Mouse (Mus musculus): ENCODE results near the gene Kcnk4. TPM values are rescaled to one million over a fixed set of nuclear protein-coding genes. Genes with fewer than 3 reads are reported as not detected.
A peak's percentile ranks its signal among the peaks of the same experiment; 100 is the strongest.

The Kcnk4 gene
- total and polyA plus RNA-seq, 3 experiments = 0.15 to 1.8 TPM; not detected in 1

DNA sequence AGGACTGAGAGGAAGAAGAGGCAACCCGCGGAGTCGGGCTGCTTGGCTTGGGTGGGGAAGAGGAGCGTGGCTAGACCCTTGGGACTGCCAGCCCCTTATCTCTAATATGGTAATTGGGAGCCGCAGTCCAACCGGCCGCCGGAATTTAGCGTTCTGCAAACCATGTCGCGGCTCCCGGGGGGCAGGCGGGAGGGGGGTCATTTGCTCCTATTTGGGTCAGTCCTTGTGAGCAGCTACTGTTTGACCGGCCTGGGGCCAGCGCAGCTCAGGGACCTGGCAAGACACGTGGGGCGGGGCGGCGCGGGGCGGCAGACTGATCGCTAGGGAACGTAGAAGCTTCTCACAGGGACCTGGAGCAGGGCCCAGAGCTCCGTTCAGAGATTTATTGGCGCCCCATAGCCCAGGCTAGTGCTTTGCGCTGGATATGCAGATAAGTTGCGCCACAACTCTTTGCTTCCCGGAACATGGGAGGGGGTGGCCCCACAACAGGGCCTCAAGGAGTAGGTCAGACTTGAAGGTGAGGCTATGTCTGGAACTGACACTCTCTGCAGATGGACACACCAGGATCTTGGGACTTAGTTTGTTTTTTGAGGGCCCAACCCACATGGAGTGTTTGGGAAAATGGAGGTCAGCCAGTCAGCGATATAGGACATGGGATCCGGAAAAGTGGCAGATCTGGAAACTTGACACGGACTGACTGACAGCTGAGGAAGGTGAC, 17.8 kb upstream of the Kcnk4 start:
- Histone ChIP-seq H3K9ac (ENCODE audit: control insufficient read depth, low read depth, low read length, poor library complexity, severe bottlenecking) (peak overlapping the region; percentile 82), H3K4me1 (ENCODE audit: control insufficient read depth in 1 of 2, insufficient read depth in 2 of 2, low read length in 2 of 2) (0 out of 4 replicates have a peak, but pooled peaks cover 0 to 6% of the 10 kb centered on the region in 2 experiments), H3K36me3 (ENCODE audit: control insufficient read depth in 1 of 2, insufficient read depth in 2 of 2, low read length in 2 of 2) (peaks cover 2 to 6% of the 10 kb centered on the region in 2 experiments; a peak in 2 of 4 replicates), H3K79me2 (ENCODE audit: control insufficient read depth, insufficient read depth, low read length, poor library complexity) (peaks cover 1% of the 10 kb centered on the region; the same call in 1 of the 2 replicates), H3K27me3 (ENCODE audit: control insufficient read depth in 1 of 2, insufficient read depth in 2 of 2, low read length in 2 of 2) (no peaks in the 10 kb centered on the region), H3K27ac (ENCODE audit: control insufficient read depth, low read depth, low read length) (peak overlapping the region; percentile 91), H3K4me3 (ENCODE audit: control insufficient read depth in 1 of 2, insufficient read depth in 1 of 2, low read depth in 2 of 2, low read length in 2 of 2) (peak overlapping the region; percentile 61 to 72), H3K9me3 (replicated peaks; ENCODE audit: insufficient read depth, low read length) (no peaks in the 10 kb centered on the region)
- TF ChIP-seq ZMIZ1 (IDR thresholded peaks at IDR 0.05; ENCODE audit: low read depth, low read length) (no peak), POLR2A (IDR thresholded peaks at IDR 0.05; ENCODE audit: control insufficient read depth in 1 of 2, insufficient read depth in 1 of 2, low read depth in 1 of 2, low read length in 2 of 2, poor library complexity in 1 of 2) (peak in 1 of 2 experiments; percentile 19; a peak in 1 of 4 replicates), USF1 (IDR thresholded peaks at IDR 0.05; ENCODE audit: low read depth, low read length) (peak; percentile 41; the same call in 1 of the 2 replicates), GATA1 (IDR thresholded peaks at IDR 0.05; ENCODE audit: low read depth, low read length) (0 out of 2 replicates have a peak, but pooled peaks have one; percentile 23), CHD1 (IDR thresholded peaks at IDR 0.05; ENCODE audit: low read depth, low read length) (0 out of 2 replicates have a peak, but pooled peaks have one; percentile 52)
- DNase-seq (ENCODE audit: low read depth, low spot score) = peak; percentile 79

DNA sequence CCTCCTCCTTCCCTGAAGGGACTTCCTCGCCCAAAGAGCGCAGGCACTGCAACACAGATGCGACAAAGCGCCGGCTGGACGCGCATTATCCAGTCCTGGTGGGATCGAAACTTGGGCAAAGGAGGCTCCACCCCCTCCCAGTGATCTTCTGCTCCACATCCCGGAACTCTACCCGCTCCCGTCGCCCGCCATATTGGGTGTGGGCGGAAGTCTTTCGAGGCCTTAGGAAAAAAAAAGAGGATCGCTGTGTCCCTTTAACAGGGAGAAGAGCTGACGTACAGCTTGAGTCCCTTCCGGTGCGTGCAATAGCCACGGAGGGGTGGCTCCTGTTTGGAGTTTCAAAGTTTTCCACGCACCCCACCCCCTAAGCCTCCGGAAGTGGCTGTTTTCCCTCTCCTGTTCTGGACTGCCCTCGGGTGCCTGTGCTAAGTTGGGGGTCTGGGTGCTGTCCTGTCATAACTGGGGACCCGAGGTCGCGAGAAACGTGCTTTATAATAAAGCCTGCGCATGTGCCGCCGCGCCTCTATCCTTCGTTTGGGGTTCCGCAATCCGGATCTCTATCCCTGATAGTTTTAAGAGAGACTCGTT, 17.2 kb upstream of the Kcnk4 start:
- Histone ChIP-seq H3K4me3 (ENCODE audit: control insufficient read depth in 1 of 2, insufficient read depth in 1 of 2, low read depth in 2 of 2, low read length in 2 of 2) (peak overlapping the region; percentile 61 to 72), H3K79me2 (ENCODE audit: control insufficient read depth, insufficient read depth, low read length, poor library complexity) (peaks cover 1% of the 10 kb centered on the region; the same call in 1 of the 2 replicates), H3K9me3 (replicated peaks; ENCODE audit: insufficient read depth, low read length) (no peaks in the 10 kb centered on the region), H3K36me3 (ENCODE audit: control insufficient read depth in 1 of 2, insufficient read depth in 2 of 2, low read length in 2 of 2) (peaks cover 0 to 6% of the 10 kb centered on the region in 2 experiments; a peak in 1 of 4 replicates), H3K27ac (ENCODE audit: control insufficient read depth, low read depth, low read length) (peak overlapping the region; percentile 91), H3K27me3 (ENCODE audit: control insufficient read depth in 1 of 2, insufficient read depth in 2 of 2, low read length in 2 of 2) (no peaks in the 10 kb centered on the region), H3K4me1 (ENCODE audit: control insufficient read depth in 1 of 2, insufficient read depth in 2 of 2, low read length in 2 of 2) (0 out of 4 replicates have a peak, but pooled peaks cover 0 to 6% of the 10 kb centered on the region in 2 experiments), H3K9ac (ENCODE audit: control insufficient read depth, low read depth, low read length, poor library complexity, severe bottlenecking) (peak overlapping the region; percentile 82)
- peak; percentile 100 for TF ChIP-seq ELF1 (IDR thresholded peaks at IDR 0.05; ENCODE audit: low read depth, low read length)
- TF ChIP-seq MYB (IDR thresholded peaks at IDR 0.05; ENCODE audit: low read depth, low read length) = no peak
- TF ChIP-seq E2F4 (IDR thresholded peaks at IDR 0.05; ENCODE audit: borderline replicate concordance, low read depth, low read length) = no peak; the same call in 1 of the 2 replicates
- TF ChIP-seq TCF12 (IDR thresholded peaks at IDR 0.05; ENCODE audit: low read depth, low read length) = peak; percentile 58; the same call in 1 of the 2 replicates
- TF ChIP-seq GATA1 (IDR thresholded peaks at IDR 0.05; ENCODE audit: low read depth, low read length) = 0 out of 2 replicates have a peak, but pooled peaks have one; percentile 11
- TF ChIP-seq CHD1 (IDR thresholded peaks at IDR 0.05; ENCODE audit: low read depth, low read length) = no peak
- TF ChIP-seq MAZ (IDR thresholded peaks at IDR 0.05; ENCODE audit: low read depth, low read length) = peak; percentile 72; the same call in 1 of the 2 replicates
- peak; percentile 52; the same call in 1 of the 2 replicates for TF ChIP-seq NELFE (IDR thresholded peaks at IDR 0.05; ENCODE audit: low read depth, low read length)
- TF ChIP-seq UBTF (IDR thresholded peaks at IDR 0.05; ENCODE audit: borderline replicate concordance, insufficient read depth, low read depth, low read length) = no peak
- peak; percentile 70; the same call in 1 of the 2 replicates for TF ChIP-seq TBP (IDR thresholded peaks at IDR 0.05; ENCODE audit: low read depth, low read length)
- peak; percentile 85 for TF ChIP-seq MXI1 (IDR thresholded peaks at IDR 0.05; ENCODE audit: low read depth, low read length)
- TF ChIP-seq ZC3H11A (IDR thresholded peaks at IDR 0.05; ENCODE audit: low read depth, low read length) = no peak
- TF ChIP-seq JUND (IDR thresholded peaks at IDR 0.05; ENCODE audit: low read depth, low read length) = no peak
- TF ChIP-seq HCFC1 (IDR thresholded peaks at IDR 0.05; ENCODE audit: low read depth, low read length) = peak; percentile 95
- peak; percentile 98 for TF ChIP-seq ZNF384 (IDR thresholded peaks at IDR 0.05; ENCODE audit: low read depth, low read length)
- no peak for TF ChIP-seq BHLHE40 (IDR thresholded peaks at IDR 0.05; ENCODE audit: borderline replicate concordance, low read depth, low read length)
- TF ChIP-seq ETS1 (IDR thresholded peaks at IDR 0.05; ENCODE audit: low read depth, low read length) = peak; percentile 48; the same call in 1 of the 2 replicates
- TF ChIP-seq KAT2A (conservative IDR thresholded peaks at IDR 0.05; ENCODE audit: low read depth, low read length) = peak; percentile 69; the same call in 1 of the 2 replicates
- peak; percentile 36 to 73; a peak in 2 of 4 replicates for TF ChIP-seq POLR2A (IDR thresholded peaks at IDR 0.05; ENCODE audit: control insufficient read depth in 1 of 2, insufficient read depth in 1 of 2, low read depth in 1 of 2, low read length in 2 of 2, poor library complexity in 1 of 2)
- TF ChIP-seq POLR2AphosphoS2 (IDR thresholded peaks at IDR 0.05; ENCODE audit: low read length) = peak; percentile 85; the same call in 1 of the 2 replicates
- peak; percentile 97 for TF ChIP-seq SIN3A (IDR thresholded peaks at IDR 0.05; ENCODE audit: low read length)
- peak; percentile 76 for TF ChIP-seq NRF1 (IDR thresholded peaks at IDR 0.05; ENCODE audit: insufficient read depth, low read depth, low read length, poor library complexity, severe bottlenecking)
- peak; percentile 67 for TF ChIP-seq MYC (IDR thresholded peaks at IDR 0.05; ENCODE audit: low read depth, low read length)
- DNase-seq (ENCODE audit: low read depth, low spot score) = peak; percentile 95

Data from MEL (cell line).